Mouse (Mus musculus): Measurements from ENCODE around the gene Fig4.

GRCm38 (mm10) chr10:41205647-41206046 lies 97.4 kb downstream of the Fig4 start:
- TF ChIP-seq POLR2A (IDR thresholded peaks at IDR 0.05; ENCODE audit: insufficient read length, low read depth) (no peak), USF1 (IDR thresholded peaks at IDR 0.05; ENCODE audit: low read depth) (no peak), MAX (IDR thresholded peaks at IDR 0.05; ENCODE audit: low read depth) (no peak), E2F4 (IDR thresholded peaks at IDR 0.05; ENCODE audit: insufficient read depth) (no peak), TCF3 (IDR thresholded peaks at IDR 0.05; ENCODE audit: insufficient read length, low read depth) (no peak), REST (IDR thresholded peaks at IDR 0.05; ENCODE audit: insufficient read depth, insufficient read length) (no peak), MYOG (IDR thresholded peaks at IDR 0.05; ENCODE audit: control insufficient read depth in 1 of 3, insufficient read depth in 1 of 3, insufficient read length in 2 of 3, low read depth in 2 of 3) (no peak), POLR2AphosphoS2 (IDR thresholded peaks at IDR 0.05; ENCODE audit: insufficient read length, low read depth) (no peak), MYOD1 (IDR thresholded peaks at IDR 0.05; ENCODE audit: control insufficient read depth in 1 of 3, insufficient read length in 2 of 3, low read depth in 2 of 3) (no peak), CEBPB (IDR thresholded peaks at IDR 0.05; ENCODE audit: insufficient read depth, poor library complexity, severe bottlenecking) (no peak)

Measured in myocyte (in vitro differentiated cells).